Mouse (Mus musculus): ENCODE data around the gene Anxa7. TPM values are rescaled to one million over a fixed set of nuclear protein-coding genes. Genes with fewer than 3 reads are reported as not detected.

Gene Anxa7
- polyA plus RNA-seq, 1 experiment from 2014 or later: 11.6 TPM

DNA sequence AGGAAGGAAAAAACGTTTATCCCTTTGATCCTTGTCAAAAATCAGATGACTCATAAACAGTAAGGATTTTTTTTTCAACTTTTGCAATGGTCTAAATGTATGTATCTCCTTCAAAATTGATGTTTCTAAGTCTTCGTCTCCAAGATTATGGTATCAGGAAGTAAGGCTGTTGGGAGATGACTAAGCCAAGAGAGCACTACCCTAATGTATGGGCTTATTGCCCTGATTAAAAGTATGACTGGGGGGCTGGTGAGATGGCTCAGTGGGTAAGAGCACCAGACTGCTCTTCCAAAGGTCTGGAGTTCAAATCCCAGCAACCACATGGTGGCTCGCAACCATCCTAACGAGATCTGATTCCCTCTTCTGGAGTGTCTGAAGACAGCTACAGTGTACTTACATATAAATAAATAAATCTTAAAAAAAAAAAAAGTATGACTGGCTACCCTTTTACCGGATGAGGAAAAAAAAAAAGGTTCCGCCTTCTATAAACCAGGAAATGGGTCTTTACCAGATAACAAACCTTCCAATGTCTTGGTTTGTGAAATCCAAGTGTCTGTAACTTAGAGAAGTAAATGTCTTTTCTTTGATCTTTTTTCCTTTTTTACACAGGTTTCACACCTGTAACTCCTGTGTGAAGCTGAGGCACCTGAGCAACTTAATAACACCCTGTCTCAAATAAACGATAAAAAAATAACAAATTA lies 2.3 kb upstream of the Anxa7 start:
- DNase-seq: no peak
- Histone ChIP-seq H3K4me1 (ENCODE audit: control insufficient read depth, insufficient read depth, low read length) (no peaks in the 10 kb centered on the region), H3K9ac (replicated peaks; ENCODE audit: low read length) (no peak overlapping the region), H3K27ac (replicated peaks; ENCODE audit: low read depth, low read length) (no peak overlapping the region), H3K9me3 (ENCODE audit: control insufficient read depth, low read length) (no peaks in the 10 kb centered on the region), H3K27me3 (ENCODE audit: control insufficient read depth, insufficient read depth, low read length) (no peaks in the 10 kb centered on the region), H3K4me2 (ENCODE audit: low read length) (no peak overlapping the region), H3K36me3 (ENCODE audit: control insufficient read depth, insufficient read depth, low read length) (peaks cover 7% of the 10 kb centered on the region; the same call in 1 of the 2 replicates), H3K4me3 (replicated peaks; ENCODE audit: low read depth, low read length) (no peak overlapping the region)
- no peak for ATAC-seq (ENCODE audit: low FRiP score, low TSS enrichment)
- WGBS: 92% methylated on average over 7 of the region's 7 CpGs

DNA sequence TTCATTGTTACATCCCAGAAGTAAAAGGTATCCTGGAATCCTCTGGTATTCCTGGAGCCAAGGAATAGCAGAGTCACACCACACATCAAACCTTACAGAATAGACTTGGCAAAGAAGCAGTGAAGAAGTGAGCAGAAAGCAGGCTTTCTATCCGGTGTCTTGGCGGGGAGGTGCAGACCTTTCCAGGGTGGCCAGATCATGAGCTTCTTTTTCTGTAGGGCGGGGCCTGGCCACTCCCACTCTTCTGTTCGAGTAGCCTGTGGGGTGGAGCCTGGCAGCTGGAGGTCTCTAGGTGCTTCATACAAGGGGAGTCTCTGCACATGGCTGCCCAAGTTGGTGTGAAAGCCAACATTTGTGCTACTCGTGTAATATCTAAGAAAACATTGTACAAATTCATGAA lies 1.3 kb upstream of the Anxa7 start:
- Histone ChIP-seq H3K4me3 (replicated peaks; ENCODE audit: low read depth, low read length) (no peak overlapping the region), H3K27ac (replicated peaks; ENCODE audit: low read depth, low read length) (no peak overlapping the region), H3K36me3 (ENCODE audit: control insufficient read depth, insufficient read depth, low read length) (peaks cover 7% of the 10 kb centered on the region; the same call in 1 of the 2 replicates), H3K27me3 (ENCODE audit: control insufficient read depth, insufficient read depth, low read length) (no peaks in the 10 kb centered on the region), H3K4me2 (ENCODE audit: low read length) (no peak overlapping the region), H3K9ac (replicated peaks; ENCODE audit: low read length) (no peak overlapping the region), H3K9me3 (ENCODE audit: control insufficient read depth, low read length) (no peaks in the 10 kb centered on the region), H3K4me1 (ENCODE audit: control insufficient read depth, insufficient read depth, low read length) (no peaks in the 10 kb centered on the region)
- WGBS: 18% methylated on average over 5 of the region's 5 CpGs
- DNase-seq (no peak), ATAC-seq (ENCODE audit: low FRiP score, low TSS enrichment) (no peak)

DNA sequence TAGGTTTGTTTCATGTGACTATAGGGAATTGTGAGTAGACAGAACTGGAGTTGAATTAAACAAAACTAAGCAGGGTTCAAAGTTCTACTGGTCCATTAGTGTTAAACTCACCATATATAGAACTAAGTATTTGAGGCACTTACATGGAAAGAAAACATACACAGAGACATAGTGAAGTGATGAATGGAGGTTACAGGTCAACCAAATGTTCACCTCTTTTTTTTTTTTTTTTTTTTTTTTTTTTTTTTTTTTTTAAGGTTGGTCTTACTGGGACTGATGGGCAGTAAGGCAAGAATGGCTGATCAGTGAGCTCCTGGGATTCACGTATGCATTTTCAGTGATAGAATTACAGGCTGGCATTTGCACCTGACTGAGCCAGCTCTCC lies 254 bp upstream of the Anxa7 start:
- WGBS: 86% methylated on average over 1 of the region's 1 CpGs

DNA sequence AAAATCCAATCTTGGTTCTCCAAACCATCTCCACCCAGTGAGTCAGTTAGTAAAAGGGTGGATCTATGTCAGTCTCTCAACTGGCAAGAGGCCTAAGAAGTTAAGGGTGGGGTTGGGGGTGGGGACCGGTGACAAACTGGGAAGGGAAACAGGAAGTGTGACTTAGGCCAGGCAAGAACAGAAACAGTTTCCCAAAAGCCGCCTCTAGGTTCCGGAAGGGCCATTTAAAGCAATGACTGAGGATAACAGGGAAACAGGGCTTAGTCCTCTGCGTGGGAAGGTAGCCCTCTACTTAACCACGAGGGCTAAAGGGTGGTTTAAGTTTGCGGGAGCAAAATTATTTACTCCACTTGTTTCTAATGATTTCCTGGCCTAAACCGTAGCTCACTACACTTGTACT lies 1.1 kb downstream of the Anxa7 start:
- H3K9me3 ChIP-seq (ENCODE audit: control insufficient read depth, low read length): no peaks in the 10 kb centered on the region
- H3K9ac ChIP-seq (replicated peaks; ENCODE audit: low read length): no peak overlapping the region
- ATAC-seq (ENCODE audit: low FRiP score, low TSS enrichment): no peak
- H3K4me3 ChIP-seq (replicated peaks; ENCODE audit: low read depth, low read length): peak overlapping the region; percentile 58
- no peaks in the 10 kb centered on the region for H3K36me3 ChIP-seq (ENCODE audit: control insufficient read depth, insufficient read depth, low read length)
- peak overlapping the region; percentile 92 for H3K4me2 ChIP-seq (ENCODE audit: low read length)
- H3K27ac ChIP-seq (replicated peaks; ENCODE audit: low read depth, low read length): no peak overlapping the region
- no peaks in the 10 kb centered on the region for H3K4me1 ChIP-seq (ENCODE audit: control insufficient read depth, insufficient read depth, low read length)
- WGBS: 40% methylated on average over 7 of the region's 7 CpGs
- no peaks in the 10 kb centered on the region for H3K27me3 ChIP-seq (ENCODE audit: control insufficient read depth, insufficient read depth, low read length)
- peak; percentile 2 for DNase-seq

More for the DNA sequence above, 254 bp upstream of the Anxa7 start:
- peak overlapping the region; percentile 55; the same call in 1 of the 2 replicates for H3K9ac ChIP-seq (replicated peaks; ENCODE audit: low read length)
- ATAC-seq (ENCODE audit: low FRiP score, low TSS enrichment) (no peak), DNase-seq (no peak)
- H3K4me1 ChIP-seq (ENCODE audit: control insufficient read depth, insufficient read depth, low read length): no peaks in the 10 kb centered on the region
- peak overlapping the region; percentile 58 for H3K4me3 ChIP-seq (replicated peaks; ENCODE audit: low read depth, low read length)
- peak overlapping the region; percentile 92 for H3K4me2 ChIP-seq (ENCODE audit: low read length)
- H3K9me3 ChIP-seq (ENCODE audit: control insufficient read depth, low read length): no peaks in the 10 kb centered on the region
- H3K27ac ChIP-seq (replicated peaks; ENCODE audit: low read depth, low read length): no peak overlapping the region
- no peaks in the 10 kb centered on the region for H3K27me3 ChIP-seq (ENCODE audit: control insufficient read depth, insufficient read depth, low read length)
- peaks cover 7% of the 10 kb centered on the region; the same call in 1 of the 2 replicates for H3K36me3 ChIP-seq (ENCODE audit: control insufficient read depth, insufficient read depth, low read length)

DNA sequence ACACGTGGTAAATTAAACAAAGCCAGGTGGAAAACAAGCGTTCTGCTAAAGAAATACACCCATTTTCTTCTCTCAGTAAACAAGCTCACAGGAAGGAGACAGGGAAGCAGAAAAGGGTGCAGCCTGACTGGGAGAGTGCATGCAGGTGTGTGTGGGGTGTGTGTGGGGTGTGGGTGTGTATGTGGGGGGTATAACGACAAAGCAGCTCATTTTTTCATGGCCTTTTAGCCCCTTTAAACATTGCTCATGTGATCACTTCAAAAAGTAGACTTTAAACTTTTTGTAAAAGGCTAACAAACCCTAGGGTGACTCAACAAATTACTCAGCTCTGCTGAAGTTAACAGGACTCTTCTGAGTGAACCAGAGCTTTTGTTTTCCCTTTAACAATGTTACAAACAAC lies 1.5 kb downstream of the Anxa7 start:
- H3K36me3 ChIP-seq (ENCODE audit: control insufficient read depth, insufficient read depth, low read length): no peaks in the 10 kb centered on the region
- H3K27ac ChIP-seq (replicated peaks; ENCODE audit: low read depth, low read length): no peak overlapping the region
- no peak for ATAC-seq (ENCODE audit: low FRiP score, low TSS enrichment)
- H3K9me3 ChIP-seq (ENCODE audit: control insufficient read depth, low read length): no peaks in the 10 kb centered on the region
- no peak overlapping the region for H3K9ac ChIP-seq (replicated peaks; ENCODE audit: low read length)
- no peaks in the 10 kb centered on the region for H3K27me3 ChIP-seq (ENCODE audit: control insufficient read depth, insufficient read depth, low read length)
- WGBS: 57% methylated on average over 3 of the region's 3 CpGs
- H3K4me2 ChIP-seq (ENCODE audit: low read length): no peak overlapping the region
- H3K4me1 ChIP-seq (ENCODE audit: control insufficient read depth, insufficient read depth, low read length): no peaks in the 10 kb centered on the region
- H3K4me3 ChIP-seq (replicated peaks; ENCODE audit: low read depth, low read length): no peak overlapping the region
- no peak for DNase-seq

DNA sequence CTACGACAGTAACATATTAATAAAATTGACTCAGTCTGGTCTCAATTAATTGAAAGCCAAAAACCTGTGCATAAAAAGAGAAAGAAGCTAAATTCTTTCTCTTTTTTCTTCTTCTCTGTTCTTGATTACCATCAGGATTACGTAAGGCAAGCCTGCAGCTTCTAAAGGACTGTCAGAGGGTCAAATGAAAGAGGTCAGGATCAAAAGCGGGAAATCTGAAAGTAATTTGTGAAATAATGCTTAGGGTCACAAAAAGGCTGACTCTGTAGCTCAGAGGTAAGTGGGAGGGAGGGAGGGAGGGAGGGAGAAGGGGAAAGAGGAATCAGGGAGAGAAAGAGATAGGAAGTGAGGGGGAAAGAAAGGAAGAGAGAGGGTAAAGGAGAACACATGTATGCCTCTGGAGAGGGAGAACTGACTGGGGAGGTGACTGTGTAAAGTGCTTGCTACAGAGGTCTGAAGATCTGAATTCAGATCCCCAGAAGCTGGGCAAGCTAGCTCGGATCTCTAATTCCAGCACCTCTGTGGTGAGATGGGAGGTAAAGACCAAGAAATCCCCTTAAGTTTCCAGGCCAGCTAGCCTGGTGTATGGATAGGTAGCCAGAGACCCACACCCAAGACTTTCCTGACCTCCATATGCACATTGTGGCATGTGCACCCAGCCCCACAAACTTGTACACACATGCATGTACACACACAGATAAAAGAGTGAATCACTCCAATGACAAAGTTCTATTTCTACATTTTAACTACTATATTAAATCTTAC lies 2.5 kb downstream of the Anxa7 start:
- WGBS: 38% methylated on average over 4 of the region's 4 CpGs
- Histone ChIP-seq H3K4me2 (ENCODE audit: low read length) (no peak overlapping the region), H3K36me3 (ENCODE audit: control insufficient read depth, insufficient read depth, low read length) (no peaks in the 10 kb centered on the region), H3K4me3 (replicated peaks; ENCODE audit: low read depth, low read length) (no peak overlapping the region), H3K27ac (replicated peaks; ENCODE audit: low read depth, low read length) (no peak overlapping the region), H3K27me3 (ENCODE audit: control insufficient read depth, insufficient read depth, low read length) (no peaks in the 10 kb centered on the region), H3K9me3 (ENCODE audit: control insufficient read depth, low read length) (no peaks in the 10 kb centered on the region), H3K4me1 (ENCODE audit: control insufficient read depth, insufficient read depth, low read length) (no peaks in the 10 kb centered on the region), H3K9ac (replicated peaks; ENCODE audit: low read length) (no peak overlapping the region)
- DNase-seq (no peak), ATAC-seq (ENCODE audit: low FRiP score, low TSS enrichment) (no peak)

DNA sequence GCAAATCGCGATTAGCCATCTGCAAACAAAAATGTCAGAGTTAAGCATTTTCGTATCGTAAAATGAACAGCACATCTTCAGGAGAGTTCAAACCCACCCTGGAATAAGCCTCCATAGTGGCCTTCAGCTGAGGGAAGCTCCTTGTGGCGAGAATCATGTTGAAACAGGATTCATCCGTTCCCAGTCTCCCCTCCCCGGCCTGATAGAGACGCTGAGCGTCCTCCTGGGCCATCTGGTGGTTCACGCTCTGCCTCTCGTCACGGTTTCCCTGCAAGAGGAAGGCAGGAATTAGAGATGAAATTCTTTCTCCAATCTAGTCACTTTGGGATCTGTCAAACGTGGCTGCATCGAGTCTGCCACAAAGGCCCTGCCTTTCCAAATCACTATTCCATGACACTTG lies 19.7 kb downstream of the Anxa7 start:
- Histone ChIP-seq H3K4me2 (ENCODE audit: low read length) (no peak overlapping the region), H3K9me3 (ENCODE audit: control insufficient read depth, low read length) (no peaks in the 10 kb centered on the region), H3K4me1 (ENCODE audit: control insufficient read depth, insufficient read depth, low read length) (no peaks in the 10 kb centered on the region), H3K36me3 (ENCODE audit: control insufficient read depth, insufficient read depth, low read length) (0 out of 2 replicates have a peak, but pooled peaks cover 2% of the 10 kb centered on the region), H3K9ac (replicated peaks; ENCODE audit: low read length) (no peak overlapping the region), H3K4me3 (replicated peaks; ENCODE audit: low read depth, low read length) (no peak overlapping the region), H3K27me3 (ENCODE audit: control insufficient read depth, insufficient read depth, low read length) (no peaks in the 10 kb centered on the region), H3K27ac (replicated peaks; ENCODE audit: low read depth, low read length) (no peak overlapping the region)
- ATAC-seq (ENCODE audit: low FRiP score, low TSS enrichment) (no peak), DNase-seq (no peak)
- 75% methylated on average over 14 of the region's 14 CpGs for WGBS

DNA sequence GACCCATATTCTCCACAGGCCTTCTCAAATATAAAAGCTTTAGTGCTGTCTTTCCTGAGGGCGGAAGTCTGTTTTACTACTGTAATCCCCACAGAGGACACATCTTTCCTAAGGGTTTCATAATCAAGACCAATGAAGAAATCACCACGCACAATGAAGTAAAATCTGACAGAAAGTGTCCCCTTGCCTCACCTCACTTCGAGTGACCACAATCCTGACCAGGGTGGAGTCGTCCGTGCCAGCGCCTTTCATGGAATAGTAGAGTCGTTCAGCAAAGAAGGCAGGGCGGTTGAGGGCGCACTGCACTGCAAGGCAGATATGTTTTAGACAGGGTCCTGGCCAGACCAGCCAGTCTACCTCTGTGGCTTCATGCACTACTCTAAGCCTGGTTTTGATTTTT lies 21.6 kb downstream of the Anxa7 start:
- no peak overlapping the region for H3K27ac ChIP-seq (replicated peaks; ENCODE audit: low read depth, low read length)
- ATAC-seq (ENCODE audit: low FRiP score, low TSS enrichment) (no peak), DNase-seq (no peak)
- no peaks in the 10 kb centered on the region for H3K27me3 ChIP-seq (ENCODE audit: control insufficient read depth, insufficient read depth, low read length)
- H3K36me3 ChIP-seq (ENCODE audit: control insufficient read depth, insufficient read depth, low read length): no peaks in the 10 kb centered on the region
- 91% methylated on average over 9 of the region's 9 CpGs for WGBS
- H3K4me2 ChIP-seq (ENCODE audit: low read length): no peak overlapping the region
- H3K9me3 ChIP-seq (ENCODE audit: control insufficient read depth, low read length): no peaks in the 10 kb centered on the region
- no peaks in the 10 kb centered on the region for H3K4me1 ChIP-seq (ENCODE audit: control insufficient read depth, insufficient read depth, low read length)
- no peak overlapping the region for H3K4me3 ChIP-seq (replicated peaks; ENCODE audit: low read depth, low read length)
- H3K9ac ChIP-seq (replicated peaks; ENCODE audit: low read length): no peak overlapping the region

DNA sequence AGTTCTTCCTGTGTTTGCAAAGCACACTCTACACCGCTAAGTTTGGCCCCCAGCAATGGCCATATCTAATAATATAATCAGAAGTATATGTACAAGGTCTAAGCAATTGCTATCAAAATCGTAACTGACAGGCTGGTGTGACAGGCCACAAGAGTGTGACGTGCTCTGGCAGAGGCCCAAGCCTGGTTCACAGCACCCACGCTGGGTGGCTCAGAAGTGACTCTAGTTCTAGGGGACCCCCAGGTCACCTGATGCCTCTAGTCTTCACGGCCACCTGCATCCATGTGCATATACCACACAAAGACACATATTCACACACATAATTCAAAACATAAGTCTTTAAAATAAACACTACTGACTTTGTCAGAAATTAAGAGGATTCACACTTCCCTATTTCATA lies 27.0 kb downstream of the Anxa7 start:
- Histone ChIP-seq H3K9ac (replicated peaks; ENCODE audit: low read length) (no peak overlapping the region), H3K27me3 (ENCODE audit: control insufficient read depth, insufficient read depth, low read length) (no peaks in the 10 kb centered on the region), H3K4me3 (replicated peaks; ENCODE audit: low read depth, low read length) (no peak overlapping the region), H3K27ac (replicated peaks; ENCODE audit: low read depth, low read length) (no peak overlapping the region), H3K36me3 (ENCODE audit: control insufficient read depth, insufficient read depth, low read length) (no peaks in the 10 kb centered on the region), H3K4me2 (ENCODE audit: low read length) (no peak overlapping the region), H3K4me1 (ENCODE audit: control insufficient read depth, insufficient read depth, low read length) (no peaks in the 10 kb centered on the region), H3K9me3 (ENCODE audit: control insufficient read depth, low read length) (no peaks in the 10 kb centered on the region)
- no peak for ATAC-seq (ENCODE audit: low FRiP score, low TSS enrichment)
- 94% methylated on average over 5 of the region's 5 CpGs for WGBS
- DNase-seq: no peak

Data from midbrain, embryonic 14.5 days (tissue).